8 mouse cellular contexts compared by ENCODE assay signal in genomic region chr2:129197843-129198435, GRCm38 (mm10). TPM values are rescaled to one million over a fixed set of nuclear protein-coding genes. Genes with fewer than 3 reads are reported as not detected.
DNase-seq lines count a peak whose midpoint lies in the region; ATAC-seq and TF ChIP-seq lines count a peak whose summit lies in the region.

No protein-coding gene starts in this region.

- WGBS in kidney, postnatal 0 days: under 1% methylated on average over 32 of the region's 32 CpGs
- WGBS in forebrain, embryonic 15.5 days: 2% methylated on average over 32 of the region's 32 CpGs
- under 1% methylated on average over 32 of the region's 32 CpGs for WGBS in liver, embryonic 16.5 days (ENCODE audit: insufficient replicate concordance)

- peak overlapping the region; percentile 68 for H3K9ac ChIP-seq in kidney, postnatal 0 days (ENCODE audit: low read depth, low read length)
- peak overlapping the region; percentile 94 for H3K9ac ChIP-seq in forebrain, embryonic 15.5 days (replicated peaks)
- peak overlapping the region; percentile 82 for H3K9ac ChIP-seq in liver, embryonic 16.5 days (ENCODE audit: low read depth, low read length)

- H3K4me1 ChIP-seq in kidney, postnatal 0 days (replicated peaks; ENCODE audit: insufficient read depth, low read length): peaks cover 12% of the 10 kb centered on the region; the same call in 1 of the 2 replicates
- H3K4me1 ChIP-seq in forebrain, embryonic 15.5 days: peaks cover 29% of the 10 kb centered on the region
- H3K4me1 ChIP-seq in liver, embryonic 16.5 days (ENCODE audit: control insufficient read depth, low read depth, low read length): peaks cover 28% of the 10 kb centered on the region

- H3K4me3 ChIP-seq in kidney, postnatal 0 days (replicated peaks; ENCODE audit: low read depth, low read length): peak overlapping the region; percentile 74
- peak overlapping the region; percentile 94 for H3K4me3 ChIP-seq in forebrain, embryonic 15.5 days
- H3K4me3 ChIP-seq in liver, embryonic 16.5 days (ENCODE audit: low read depth, low read length): peak overlapping the region; percentile 88

- no peak for TF ChIP-seq CTCF in kidney, postnatal 0 days (IDR thresholded peaks at IDR 0.05; ENCODE audit: low read depth)

- H3K9me3 ChIP-seq in kidney, postnatal 0 days (replicated peaks; ENCODE audit: low read length): no peaks in the 10 kb centered on the region
- H3K9me3 ChIP-seq in forebrain, embryonic 15.5 days: no peaks in the 10 kb centered on the region
- no peaks in the 10 kb centered on the region for H3K9me3 ChIP-seq in liver, embryonic 16.5 days (replicated peaks; ENCODE audit: control insufficient read depth, low read length)

- ATAC-seq in kidney, postnatal 0 days (replicated peaks; ENCODE audit: low FRiP score, low read depth): no peak
- no peak; the same call in 1 of the 2 replicates for ATAC-seq in forebrain, embryonic 15.5 days (replicated peaks)
- ATAC-seq in liver, embryonic 16.5 days (ENCODE audit: low read depth): no peak

- DNase-seq in kidney, postnatal 0 days (ENCODE audit: low spot score): peak; percentile 56
- no peak for DNase-seq in kidney, adult 8-10 months
- DNase-seq in T-cell, adult 2 months (ENCODE audit: low spot score): peak; percentile 56
- no peak for DNase-seq in adrenal gland, postnatal 36 days
- no peak for DNase-seq in B cell, adult 2 months
- DNase-seq in thymus, postnatal 25 days: no peak

- H3K27ac ChIP-seq in kidney, postnatal 0 days: peak overlapping the region; percentile 76
- peak overlapping the region; percentile 51 for H3K27ac ChIP-seq in forebrain, embryonic 15.5 days (replicated peaks)
- H3K27ac ChIP-seq in liver, embryonic 16.5 days (ENCODE audit: low read length): peak overlapping the region; percentile 75

- H3K27me3 ChIP-seq in kidney, postnatal 0 days (ENCODE audit: insufficient read depth, low read length): no peaks in the 10 kb centered on the region
- H3K27me3 ChIP-seq in forebrain, embryonic 15.5 days: no peaks in the 10 kb centered on the region
- no peaks in the 10 kb centered on the region for H3K27me3 ChIP-seq in liver, embryonic 16.5 days (ENCODE audit: control insufficient read depth, insufficient read depth, low read depth, low read length)

- H3K36me3 ChIP-seq in kidney, postnatal 0 days (ENCODE audit: insufficient read depth, low read length): 0 out of 2 replicates have a peak, but pooled peaks cover 8% of the 10 kb centered on the region
- H3K36me3 ChIP-seq in forebrain, embryonic 15.5 days: peaks cover 9% of the 10 kb centered on the region
- peaks cover 25% of the 10 kb centered on the region for H3K36me3 ChIP-seq in liver, embryonic 16.5 days (ENCODE audit: control insufficient read depth, insufficient read depth)

- peak overlapping the region; percentile 97 for H3K4me2 ChIP-seq in kidney, postnatal 0 days (ENCODE audit: low read length)
- H3K4me2 ChIP-seq in forebrain, embryonic 15.5 days (replicated peaks): peak overlapping the region; percentile 84
- peak overlapping the region; percentile 98 for H3K4me2 ChIP-seq in liver, embryonic 16.5 days (ENCODE audit: low read depth, low read length)

RNA-seq across cellular contexts. Expression of gene Slc20a1, which starts 0.6 kb away (rescaled TPM):
- 12.4 and 15.2 TPM in 2 replicates for polyA plus RNA-seq in kidney, postnatal 0 days (2015; fragmentation: Nextera tagmentation; extraction: Ambion mirVana)
- 58.8 TPM in 2 replicates for polyA plus RNA-seq in forebrain, embryonic 15.5 days (2015; fragmentation: Nextera tagmentation; extraction: Ambion mirVana)
- 39.4 and 39.6 TPM in 2 replicates for polyA plus RNA-seq in liver, embryonic 16.5 days (2015; fragmentation: Nextera tagmentation; extraction: Ambion mirVana)
- total RNA-seq in adrenal gland, postnatal 36 days (2021): 10 to 100 TPM; 16.1 to 20.3 TPM

Comparison
In these comparisons a context has a peak if more than half of its experiments do, and no peak if none do; other contexts are left out.
1. DNase-seq: peak in kidney, postnatal 0 days (single experiment) and T-cell, adult 2 months (single experiment); none in kidney, adult 8-10 months (0 of 2), adrenal gland, postnatal 36 days (0 of 2), B cell, adult 2 months (0 of 2) and thymus, postnatal 25 days (single experiment).
2. Peak in every context shown above with its lines, with median percentiles within 50 percentile points of each other: H3K27ac ChIP-seq, H3K4me2 ChIP-seq, H3K4me3 ChIP-seq and H3K9ac ChIP-seq.